Mouse (Mus musculus) brain, adult 2 months (tissue): ENCODE measurements around the gene Gucy2e.

Experiments used
- DNase-seq: peaks from one replicate; pipeline ENCODE4 v3.0.0; 2011; ENCODE audit warnings: low read depth, low spot score

Gene Gucy2e

GRCm38 (mm10) chr11:69236926-69237260 lies at the start of gene Gucy2e:
TSS of gene Gucy2e (minus strand) at chr11:69237036.
- no peak for DNase-seq

- DNase-seq = no peak
Measured at GRCm38 (mm10) chr11:69277267-69277666, 40.4 kb upstream of the Gucy2e start.

GRCm38 (mm10) chr11:69276081-69276480 lies 39.2 kb upstream of the Gucy2e start:
- DNase-seq = peak; percentile 60

- DNase-seq = no peak
Measured at GRCm38 (mm10) chr11:69275650-69276049, 38.8 kb upstream of the Gucy2e start.

GRCm38 (mm10) chr11:69272122-69272740 lies 35.4 kb upstream of the Gucy2e start:
- DNase-seq = peak; percentile 89

- DNase-seq = peak; percentile 91
Measured at GRCm38 (mm10) chr11:69269575-69269974, 32.7 kb upstream of the Gucy2e start.

- DNase-seq = peak; percentile 41
Measured at GRCm38 (mm10) chr11:69268100-69268499, 31.3 kb upstream of the Gucy2e start.

GRCm38 (mm10) chr11:69267341-69267740 lies 30.5 kb upstream of the Gucy2e start:
- peak; percentile 68 for DNase-seq

- peak; percentile 96 for DNase-seq
Measured at GRCm38 (mm10) chr11:69266253-69266652, 29.4 kb upstream of the Gucy2e start.

GRCm38 (mm10) chr11:69265410-69265809 lies 28.6 kb upstream of the Gucy2e start:
- DNase-seq = no peak

- no peak for DNase-seq
Measured at GRCm38 (mm10) chr11:69264276-69264675, 27.4 kb upstream of the Gucy2e start.

GRCm38 (mm10) chr11:69260111-69260510 lies 23.3 kb upstream of the Gucy2e start:
- DNase-seq = peak; percentile 50

- peak; percentile 83 for DNase-seq
Measured at GRCm38 (mm10) chr11:69258287-69258686, 21.5 kb upstream of the Gucy2e start.

- peak; percentile 70 for DNase-seq
Measured at GRCm38 (mm10) chr11:69257807-69258206, 21.0 kb upstream of the Gucy2e start.

- no peak for DNase-seq
Measured at GRCm38 (mm10) chr11:69257072-69257471, 20.2 kb upstream of the Gucy2e start.

GRCm38 (mm10) chr11:69254808-69255207 lies 18.0 kb upstream of the Gucy2e start:
- no peak for DNase-seq

GRCm38 (mm10) chr11:69253131-69253530 lies 16.3 kb upstream of the Gucy2e start:
- no peak for DNase-seq

GRCm38 (mm10) chr11:69251953-69252352 lies 15.1 kb upstream of the Gucy2e start:
- DNase-seq = no peak

GRCm38 (mm10) chr11:69251135-69251842 lies 14.5 kb upstream of the Gucy2e start:
- peak; percentile 26 for DNase-seq

GRCm38 (mm10) chr11:69250106-69250505 lies 13.3 kb upstream of the Gucy2e start:
- DNase-seq = no peak

- no peak for DNase-seq
Measured at GRCm38 (mm10) chr11:69249131-69249530, 12.3 kb upstream of the Gucy2e start.

- DNase-seq = no peak
Measured at GRCm38 (mm10) chr11:69245643-69246042, 8.8 kb upstream of the Gucy2e start.

GRCm38 (mm10) chr11:69244911-69245310 lies 8.1 kb upstream of the Gucy2e start:
- peak; percentile 80 for DNase-seq
